Mouse (Mus musculus): Measurements from ENCODE around the gene Cuedc1. TPM values are rescaled to one million over a fixed set of nuclear protein-coding genes. Genes with fewer than 3 reads are reported as not detected.

Cuedc1 gene
- polyA plus RNA-seq, 1 experiment from 2014 or later: 1.1 TPM

DNA sequence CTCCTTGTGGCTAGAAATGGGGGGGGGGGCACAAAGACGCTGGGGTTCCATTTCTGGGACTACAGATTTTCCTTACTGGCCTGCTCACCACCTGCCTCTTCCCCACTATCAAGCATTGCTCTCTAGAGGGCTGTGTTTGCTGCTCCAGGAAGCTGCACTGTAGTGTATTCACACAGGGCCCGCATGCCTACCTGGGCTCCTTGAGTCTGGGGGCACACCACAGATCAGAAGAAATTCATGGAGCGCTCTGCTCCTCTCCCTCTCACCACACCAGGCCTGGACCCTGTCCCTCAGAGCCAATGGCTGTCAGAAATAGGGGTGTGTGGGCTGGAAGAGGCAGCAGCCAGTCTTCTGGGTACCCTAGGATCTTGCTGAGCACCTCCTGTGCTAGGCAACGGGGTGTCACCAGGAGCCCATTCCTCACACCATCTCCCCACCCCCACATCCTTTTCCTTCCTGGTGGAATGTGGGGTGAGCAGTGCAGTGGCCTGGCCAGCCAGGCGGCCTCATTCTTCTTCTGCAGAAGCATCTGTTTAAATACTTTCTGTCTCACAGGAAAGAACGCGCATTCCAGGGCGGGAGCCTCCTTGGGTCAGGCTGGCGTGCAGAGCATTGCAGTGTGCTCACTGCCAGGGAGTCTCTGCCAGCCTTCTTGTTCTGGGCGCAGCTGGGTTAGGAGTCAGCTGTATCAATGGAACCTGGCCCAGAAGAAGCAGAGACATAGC is 74.9 kb downstream of the Cuedc1 start:
- ATAC-seq (ENCODE audit: insufficient read depth): no peak
- peaks cover 39% of the 10 kb centered on the region for H3K27me3 ChIP-seq
- H3K9ac ChIP-seq: no peak overlapping the region
- no peak overlapping the region for H3K4me3 ChIP-seq (replicated peaks)
- H3K9me3 ChIP-seq (replicated peaks): no peaks in the 10 kb centered on the region
- no peaks in the 10 kb centered on the region for H3K36me3 ChIP-seq (replicated peaks)
- WGBS (ENCODE audit: insufficient replicate concordance): 58% methylated on average over 10 of the region's 10 CpGs
- no peak overlapping the region for H3K27ac ChIP-seq (replicated peaks)
- H3K4me1 ChIP-seq (replicated peaks): no peaks in the 10 kb centered on the region; the same call in 1 of the 2 replicates
- H3K4me2 ChIP-seq: no peak overlapping the region

DNA sequence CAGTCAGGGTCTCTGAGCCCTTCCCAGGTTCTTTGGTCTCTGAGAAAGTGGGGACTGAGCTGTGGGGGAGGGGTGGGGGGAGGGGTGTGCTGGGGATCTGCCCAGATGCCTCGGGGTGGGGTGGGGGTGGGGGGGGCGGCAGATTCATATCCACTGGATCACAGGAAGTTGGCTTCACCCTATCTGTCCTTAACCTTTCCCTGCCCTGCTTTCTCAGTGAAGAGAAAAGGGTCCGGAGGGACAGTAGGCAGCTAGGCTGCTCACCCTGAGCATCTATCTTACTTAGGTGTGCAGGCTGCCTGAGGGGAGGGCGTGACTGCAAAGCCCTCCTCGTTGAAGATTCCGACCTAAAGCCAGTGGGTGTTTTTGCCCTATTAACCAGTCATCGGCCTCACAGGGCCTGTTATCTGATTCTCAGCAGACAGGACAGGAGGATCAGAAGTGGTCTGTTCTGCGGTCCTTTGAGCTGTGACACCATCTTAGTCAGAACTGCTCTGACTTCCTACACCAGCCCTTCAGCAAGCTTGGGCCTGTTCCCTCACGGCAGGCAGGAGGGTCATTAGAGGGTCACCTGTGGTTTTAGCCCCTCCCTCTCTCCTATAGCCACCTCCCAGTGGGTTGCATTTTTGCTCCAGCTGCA is 75.6 kb downstream of the Cuedc1 start:
- H3K9me3 ChIP-seq (replicated peaks): no peaks in the 10 kb centered on the region
- H3K4me1 ChIP-seq (replicated peaks): no peaks in the 10 kb centered on the region; the same call in 1 of the 2 replicates
- H3K9ac ChIP-seq: no peak overlapping the region
- H3K36me3 ChIP-seq (replicated peaks): no peaks in the 10 kb centered on the region
- H3K27ac ChIP-seq (replicated peaks): no peak overlapping the region
- H3K4me3 ChIP-seq (replicated peaks): no peak overlapping the region
- WGBS (ENCODE audit: insufficient replicate concordance): 21% methylated on average over 9 of the region's 9 CpGs
- no peak for ATAC-seq (ENCODE audit: insufficient read depth)
- peaks cover 37% of the 10 kb centered on the region for H3K27me3 ChIP-seq
- no peak overlapping the region for H3K4me2 ChIP-seq

DNA sequence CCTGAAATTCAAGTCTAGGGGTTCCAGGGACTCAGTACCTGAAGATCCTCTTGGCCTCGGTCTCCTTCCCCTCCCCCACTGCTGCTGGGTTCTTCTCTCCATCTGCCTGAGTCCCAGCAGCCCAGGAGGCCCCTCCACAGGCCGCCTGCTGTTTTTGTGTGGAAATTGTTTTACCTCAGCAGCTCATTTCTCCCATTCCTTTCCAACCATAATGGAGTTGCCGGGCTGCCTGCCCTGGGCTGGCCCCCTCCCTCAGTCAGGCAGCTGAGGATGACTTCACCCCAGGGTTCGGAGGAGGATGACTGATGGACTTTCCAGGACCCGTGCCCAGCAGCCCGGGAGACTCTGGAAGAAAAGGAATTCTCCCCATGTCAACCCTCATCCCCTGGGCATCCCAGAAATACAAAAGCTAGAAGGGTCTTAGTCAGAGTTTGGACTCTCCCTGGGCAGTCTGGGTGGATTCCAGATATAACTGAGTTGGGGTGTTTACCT is 82.7 kb downstream of the Cuedc1 start:
- ATAC-seq (ENCODE audit: insufficient read depth): no peak
- Histone ChIP-seq H3K4me1 (replicated peaks) (peaks cover 10% of the 10 kb centered on the region), H3K27ac (replicated peaks) (0 out of 2 replicates have a peak overlapping the region, but pooled peaks have one; percentile 38), H3K27me3 (no peaks in the 10 kb centered on the region; the same call in 1 of the 2 replicates), H3K4me3 (replicated peaks) (no peak overlapping the region), H3K4me2 (no peak overlapping the region), H3K36me3 (replicated peaks) (no peaks in the 10 kb centered on the region), H3K9me3 (replicated peaks) (no peaks in the 10 kb centered on the region), H3K9ac (no peak overlapping the region)
- 43% methylated on average over 6 of the region's 6 CpGs for WGBS (ENCODE audit: insufficient replicate concordance)

DNA sequence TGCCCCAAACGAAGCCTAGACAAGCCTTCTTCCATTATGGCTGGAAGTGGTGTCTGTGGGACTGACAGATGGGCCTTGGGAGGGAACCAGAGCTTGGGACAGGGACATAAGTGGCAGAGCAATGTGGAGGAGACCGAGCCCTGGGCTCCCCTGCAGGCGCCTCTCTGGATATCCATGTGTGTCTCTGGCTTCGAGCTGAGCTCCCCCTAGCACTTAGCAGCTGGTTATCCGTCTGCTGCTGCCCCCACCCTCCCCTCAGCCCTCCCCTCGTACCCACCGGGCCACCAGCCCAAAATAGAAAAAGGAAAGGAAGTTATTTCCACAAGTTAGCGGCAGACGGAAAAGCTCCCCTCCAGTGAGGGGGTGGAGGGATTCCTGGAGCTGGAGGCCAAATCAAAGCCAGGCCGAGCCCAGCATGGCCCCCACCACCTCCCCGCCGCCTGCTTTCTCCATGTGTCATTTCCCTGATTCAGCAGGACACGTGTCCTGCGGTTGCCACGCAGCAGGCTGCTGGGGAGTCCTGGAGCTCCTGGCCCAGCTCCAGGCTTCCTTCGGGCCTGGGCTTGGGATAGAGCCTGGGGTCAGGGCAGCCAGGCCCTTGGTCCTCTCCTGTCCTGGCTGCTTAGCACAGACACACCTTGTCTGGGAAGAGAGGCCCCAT is 83.2 kb downstream of the Cuedc1 start:
- WGBS (ENCODE audit: insufficient replicate concordance): 15% methylated on average over 16 of the region's 16 CpGs

DNA sequence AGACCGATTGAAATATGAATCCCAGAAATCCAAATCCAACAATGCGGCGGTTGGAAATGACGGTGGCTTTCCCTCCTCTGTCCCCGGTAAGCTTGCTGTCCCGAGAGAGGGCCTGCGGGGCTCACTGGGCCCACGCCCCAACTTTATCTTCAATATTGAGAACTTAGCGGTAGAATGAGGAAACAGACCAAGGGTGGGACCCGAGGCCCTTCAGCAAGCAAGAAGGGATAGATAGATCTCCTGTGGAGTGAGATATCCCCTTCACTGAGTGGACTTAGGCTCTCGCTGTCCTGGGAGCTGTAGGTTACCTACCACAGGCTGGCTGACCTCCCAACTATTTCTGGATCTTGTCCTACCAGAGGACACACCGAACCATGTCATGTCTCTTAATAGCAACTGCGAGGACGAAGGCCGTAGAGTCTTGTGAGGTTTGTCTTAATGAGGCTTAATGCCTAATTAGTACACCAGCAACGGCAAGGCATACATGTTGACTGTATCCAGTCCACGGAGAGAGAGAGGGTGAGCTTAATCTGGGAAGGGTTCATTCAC is 86.8 kb downstream of the Cuedc1 start:
- H3K9me3 ChIP-seq (replicated peaks): no peaks in the 10 kb centered on the region
- no peak for ATAC-seq (ENCODE audit: insufficient read depth)
- peaks cover 20% of the 10 kb centered on the region for H3K4me1 ChIP-seq (replicated peaks)
- H3K9ac ChIP-seq: no peak overlapping the region
- H3K4me2 ChIP-seq: no peak overlapping the region
- no peak overlapping the region for H3K27ac ChIP-seq (replicated peaks)
- WGBS (ENCODE audit: insufficient replicate concordance): 42% methylated on average over 17 of the region's 17 CpGs
- H3K36me3 ChIP-seq (replicated peaks): no peaks in the 10 kb centered on the region
- no peak overlapping the region for H3K4me3 ChIP-seq (replicated peaks)
- H3K27me3 ChIP-seq: peaks cover 33% of the 10 kb centered on the region

More for the DNA sequence above, 83.2 kb downstream of the Cuedc1 start:
- H3K27ac ChIP-seq (replicated peaks): 0 out of 2 replicates have a peak overlapping the region, but pooled peaks have one; percentile 38
- peaks cover 5% of the 10 kb centered on the region for H3K27me3 ChIP-seq
- no peak overlapping the region for H3K4me3 ChIP-seq (replicated peaks)
- H3K9me3 ChIP-seq (replicated peaks): no peaks in the 10 kb centered on the region
- H3K4me2 ChIP-seq: no peak overlapping the region
- peaks cover 10% of the 10 kb centered on the region for H3K4me1 ChIP-seq (replicated peaks)
- H3K9ac ChIP-seq: no peak overlapping the region
- no peaks in the 10 kb centered on the region for H3K36me3 ChIP-seq (replicated peaks)
- peak; percentile 57 for ATAC-seq (ENCODE audit: insufficient read depth)

DNA sequence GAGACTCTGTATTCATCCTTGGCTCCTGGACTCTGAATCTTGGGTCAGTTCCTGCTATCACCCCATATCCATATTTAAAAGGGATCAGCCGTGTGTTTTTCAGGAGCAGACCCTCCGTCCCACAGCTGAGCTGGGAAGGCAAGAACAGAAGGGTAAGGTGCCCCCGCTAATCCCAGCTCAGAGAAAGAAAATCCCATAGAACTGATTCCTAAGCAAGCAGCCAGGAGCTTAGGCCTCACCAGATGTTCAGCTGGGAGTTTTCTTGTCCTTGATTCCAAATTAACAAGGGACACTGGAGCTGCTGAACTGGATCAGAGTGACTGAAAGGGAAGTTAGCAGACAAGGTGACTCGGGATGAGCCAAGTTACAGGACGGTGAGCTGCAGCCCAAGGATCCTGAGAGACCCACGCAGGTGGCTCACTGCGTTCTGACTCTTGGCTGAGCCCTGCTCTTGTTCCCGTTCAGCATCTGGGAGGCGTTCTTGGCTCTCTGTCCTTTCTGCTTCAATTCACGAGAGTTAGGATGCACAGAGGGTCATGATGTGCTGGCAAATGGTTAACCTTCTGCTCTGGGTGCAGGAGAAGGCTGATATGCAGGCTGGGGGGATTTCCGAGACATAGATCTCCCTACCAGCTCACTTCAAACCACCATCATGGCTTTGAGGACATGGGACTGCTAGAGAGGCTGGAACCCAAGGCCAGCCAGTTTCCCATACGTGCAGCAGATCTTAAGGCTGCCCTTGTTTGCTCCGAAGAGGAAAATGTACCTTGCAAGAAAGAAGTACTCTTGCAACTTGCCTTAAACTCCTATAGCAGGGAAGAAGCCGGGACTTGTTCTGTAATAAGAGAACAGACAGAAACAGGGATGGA is 88.5 kb downstream of the Cuedc1 start:
- WGBS (ENCODE audit: insufficient replicate concordance): 62% methylated on average over 14 of the region's 14 CpGs
- H3K9me3 ChIP-seq (replicated peaks): no peaks in the 10 kb centered on the region
- no peak for ATAC-seq (ENCODE audit: insufficient read depth)
- H3K27ac ChIP-seq (replicated peaks): no peak overlapping the region
- H3K4me3 ChIP-seq (replicated peaks): no peak overlapping the region
- H3K4me1 ChIP-seq (replicated peaks): peaks cover 11% of the 10 kb centered on the region
- H3K4me2 ChIP-seq: no peak overlapping the region
- no peak overlapping the region for H3K9ac ChIP-seq
- H3K36me3 ChIP-seq (replicated peaks): no peaks in the 10 kb centered on the region
- H3K27me3 ChIP-seq: peaks cover 48% of the 10 kb centered on the region

DNA sequence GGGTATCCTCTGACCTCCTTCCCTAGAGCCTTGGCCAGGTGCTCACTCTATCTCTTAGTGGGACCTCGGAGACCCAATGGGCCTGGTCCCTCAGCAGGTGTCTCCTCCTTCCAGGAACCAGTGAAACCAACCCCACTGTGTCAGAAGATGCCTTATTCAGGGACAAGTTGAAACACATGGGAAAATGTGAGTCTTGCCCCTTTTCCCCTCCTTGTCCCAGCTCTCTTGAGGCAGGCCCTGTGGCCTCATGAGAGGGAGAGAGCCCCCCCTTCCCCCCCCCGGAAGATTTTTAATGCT is 89.0 kb downstream of the Cuedc1 start:
- H3K27ac ChIP-seq (replicated peaks): no peak overlapping the region
- H3K9ac ChIP-seq: no peak overlapping the region
- H3K4me3 ChIP-seq (replicated peaks): no peak overlapping the region
- peaks cover 53% of the 10 kb centered on the region for H3K27me3 ChIP-seq
- no peak for ATAC-seq (ENCODE audit: insufficient read depth)
- H3K36me3 ChIP-seq (replicated peaks): no peaks in the 10 kb centered on the region
- no peaks in the 10 kb centered on the region for H3K9me3 ChIP-seq (replicated peaks)
- H3K4me2 ChIP-seq: no peak overlapping the region
- peaks cover 10% of the 10 kb centered on the region; the same call in 1 of the 2 replicates for H3K4me1 ChIP-seq (replicated peaks)
- WGBS (ENCODE audit: insufficient replicate concordance): 35% methylated on average over 2 of the region's 2 CpGs

DNA sequence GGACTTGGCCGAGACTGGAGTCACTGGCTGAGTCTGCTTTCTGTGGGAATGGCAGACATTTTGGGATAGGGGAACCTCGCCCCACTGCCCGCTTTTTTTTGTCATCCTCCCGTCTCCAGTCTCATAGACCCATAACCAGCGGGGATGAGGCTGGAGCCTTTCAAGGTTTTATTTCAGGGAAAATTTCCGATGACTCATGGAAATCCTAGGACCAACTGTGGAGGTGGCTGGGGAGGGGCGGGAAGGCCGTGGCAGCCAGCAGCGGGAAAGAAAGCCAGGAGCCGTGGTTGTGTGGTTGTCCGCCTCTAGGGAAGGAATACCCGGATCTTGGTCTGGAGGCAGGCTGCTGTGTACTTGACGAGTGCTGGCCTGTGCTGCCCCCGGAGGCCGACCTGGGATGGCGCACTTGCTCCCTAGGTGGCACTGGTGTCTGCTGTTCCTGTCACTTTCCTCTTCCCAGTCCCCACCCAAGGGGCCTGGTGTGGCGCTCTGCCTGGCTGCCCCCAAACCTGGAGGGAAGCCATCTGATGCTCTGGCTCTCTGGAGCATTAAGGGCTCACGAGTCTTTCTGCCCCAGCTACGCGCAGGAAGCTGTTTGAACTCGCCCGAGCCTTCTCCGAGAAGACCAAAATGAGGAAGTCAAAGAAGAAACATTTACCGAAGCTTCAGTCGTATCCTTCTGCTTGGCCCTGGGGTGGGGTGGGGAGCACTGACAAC is 89.7 kb downstream of the Cuedc1 start:
- WGBS (ENCODE audit: insufficient replicate concordance): 9% methylated on average over 25 of the region's 25 CpGs
- no peaks in the 10 kb centered on the region for H3K36me3 ChIP-seq (replicated peaks)

DNA sequence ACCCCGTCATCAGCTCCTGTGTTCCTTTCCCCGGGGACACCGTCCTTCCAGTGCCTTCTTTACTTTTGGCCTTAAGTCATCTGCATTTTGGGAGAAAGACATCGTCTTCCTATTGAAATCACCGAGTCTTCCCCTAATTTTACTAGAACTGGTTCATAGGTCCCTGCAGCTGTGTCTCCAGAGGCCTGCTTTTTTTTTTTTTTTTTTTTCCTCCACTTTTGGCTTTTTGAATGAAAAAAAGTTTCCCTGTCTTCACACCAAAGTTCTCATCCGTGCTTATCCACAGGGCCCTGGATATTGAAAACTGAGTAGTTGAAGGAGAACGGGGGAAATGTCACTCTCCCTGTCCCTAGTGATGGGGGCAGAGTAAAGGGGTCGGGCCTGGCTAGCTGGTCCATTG is 90.4 kb downstream of the Cuedc1 start:
- H3K4me1 ChIP-seq (replicated peaks): peaks cover 14% of the 10 kb centered on the region; the same call in 1 of the 2 replicates
- WGBS (ENCODE audit: insufficient replicate concordance): 38% methylated on average over 8 of the region's 8 CpGs
- H3K27me3 ChIP-seq: peaks cover 67% of the 10 kb centered on the region
- H3K4me3 ChIP-seq (replicated peaks): 0 out of 2 replicates have a peak overlapping the region, but pooled peaks have one; percentile 35
- H3K36me3 ChIP-seq (replicated peaks): no peaks in the 10 kb centered on the region
- H3K4me2 ChIP-seq: peak overlapping the region; percentile 54
- H3K27ac ChIP-seq (replicated peaks): no peak overlapping the region
- no peak for ATAC-seq (ENCODE audit: insufficient read depth)
- H3K9ac ChIP-seq: no peak overlapping the region
- H3K9me3 ChIP-seq (replicated peaks): no peaks in the 10 kb centered on the region

More for the DNA sequence above, 89.7 kb downstream of the Cuedc1 start:
- no peak overlapping the region for H3K9ac ChIP-seq
- H3K4me2 ChIP-seq: peak overlapping the region; percentile 54
- H3K4me3 ChIP-seq (replicated peaks): peak overlapping the region; percentile 35
- ATAC-seq (ENCODE audit: insufficient read depth): peak; percentile 72
- peaks cover 10% of the 10 kb centered on the region; the same call in 1 of the 2 replicates for H3K4me1 ChIP-seq (replicated peaks)
- H3K27ac ChIP-seq (replicated peaks): no peak overlapping the region
- H3K9me3 ChIP-seq (replicated peaks): no peaks in the 10 kb centered on the region
- peaks cover 60% of the 10 kb centered on the region for H3K27me3 ChIP-seq

DNA sequence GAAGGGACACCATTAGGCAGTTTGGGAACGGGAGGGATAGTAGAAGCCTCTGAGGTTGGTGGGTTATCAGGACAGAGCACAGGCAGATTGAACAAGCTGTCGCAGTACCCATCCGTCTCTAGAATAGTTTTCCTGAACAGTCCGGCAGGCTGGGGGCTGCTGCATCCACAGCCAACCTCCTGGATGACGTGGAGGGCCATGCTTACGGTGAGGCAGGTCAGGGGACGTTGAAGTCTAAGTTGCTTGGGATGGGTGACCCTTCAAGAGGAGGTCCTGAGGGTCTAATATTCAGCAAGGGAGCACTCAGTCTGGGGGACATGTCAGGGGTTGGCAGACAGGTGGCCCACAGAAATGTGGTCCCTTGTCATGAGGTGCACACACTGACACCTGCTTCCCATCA is 90.8 kb downstream of the Cuedc1 start:
- Histone ChIP-seq H3K27ac (replicated peaks) (no peak overlapping the region), H3K4me1 (replicated peaks) (peaks cover 18% of the 10 kb centered on the region), H3K4me3 (replicated peaks) (no peak overlapping the region), H3K36me3 (replicated peaks) (no peaks in the 10 kb centered on the region), H3K9ac (no peak overlapping the region), H3K4me2 (no peak overlapping the region), H3K9me3 (replicated peaks) (no peaks in the 10 kb centered on the region), H3K27me3 (peaks cover 71% of the 10 kb centered on the region)
- WGBS (ENCODE audit: insufficient replicate concordance): 61% methylated on average over 7 of the region's 7 CpGs
- ATAC-seq (ENCODE audit: insufficient read depth): no peak
